Mouse (Mus musculus) lung, postnatal 0 days (tissue): Measurements from ENCODE around the gene Sspo.

Source experiments
- CTCF ChIP-seq: IDR thresholded peaks from 2 replicates; pipeline ENCODE4 v1.5.1; 2016; ENCODE audit warnings: antibody characterized with exemption, mild to moderate bottlenecking
- EP300 ChIP-seq: IDR thresholded peaks from 2 replicates; pipeline ENCODE4 v1.6.1; 2016; ENCODE audit warnings: antibody characterized with exemption, mild to moderate bottlenecking, control low read depth

DNA sequence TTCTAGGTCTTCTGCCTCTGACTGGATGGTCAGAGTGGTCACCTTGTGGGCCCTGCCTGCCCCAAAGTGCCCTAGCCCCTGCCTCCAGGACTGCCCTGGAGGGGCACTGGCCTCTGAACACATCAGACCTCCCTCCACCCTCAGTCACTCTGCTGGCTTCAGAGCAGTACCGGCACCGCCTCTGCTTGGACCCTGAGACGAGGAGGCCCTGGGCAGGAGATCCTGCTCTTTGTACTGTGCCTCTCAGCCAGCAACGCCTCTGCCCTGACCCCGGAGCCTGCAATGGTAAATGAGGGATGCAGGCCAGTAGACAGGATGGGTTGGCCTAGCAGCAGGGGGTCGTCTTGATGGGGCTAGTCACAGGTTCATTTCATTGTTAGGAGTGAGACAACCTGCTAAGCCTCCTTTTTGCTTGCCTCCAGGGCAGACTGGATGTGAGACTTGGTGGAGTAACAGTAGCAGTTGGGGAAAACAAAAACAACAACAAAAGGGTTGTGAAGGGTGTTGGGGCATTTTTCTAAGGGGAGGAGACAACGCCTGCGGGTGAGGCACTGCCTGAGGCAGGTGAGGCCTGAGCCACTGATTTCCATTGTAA lies 45.2 kb downstream of the Sspo start:
- TF ChIP-seq CTCF, result no peak
- TF ChIP-seq EP300, result no peak
